Mouse (Mus musculus) embryonic fibroblast, embryonic 13.5 days (primary cell): Measurements from ENCODE around the gene Lipa.

Experiments used
- CTCF ChIP-seq: IDR thresholded peaks from 2 replicates; pipeline ENCODE4 v1.5.1; 2011; ENCODE audit warnings: mild to moderate bottlenecking, control low read depth, low read length, moderate library complexity, borderline replicate concordance; ENCODE audit not compliant: insufficient read depth
- POLR2A ChIP-seq: IDR thresholded peaks from 2 replicates; pipeline ENCODE4 v1.6.1; 2011; ENCODE audit warnings: low read depth, mild to moderate bottlenecking, control low read depth, low read length, moderate library complexity

GRCm38 (mm10) chr19:34566178-34566784 is 39.0 kb upstream of the Lipa start:
- no peak for TF ChIP-seq CTCF
- TF ChIP-seq POLR2A = no peak
